Comparison of ENCODE assay signal across 8 mouse cellular contexts in the genomic region with DNA sequence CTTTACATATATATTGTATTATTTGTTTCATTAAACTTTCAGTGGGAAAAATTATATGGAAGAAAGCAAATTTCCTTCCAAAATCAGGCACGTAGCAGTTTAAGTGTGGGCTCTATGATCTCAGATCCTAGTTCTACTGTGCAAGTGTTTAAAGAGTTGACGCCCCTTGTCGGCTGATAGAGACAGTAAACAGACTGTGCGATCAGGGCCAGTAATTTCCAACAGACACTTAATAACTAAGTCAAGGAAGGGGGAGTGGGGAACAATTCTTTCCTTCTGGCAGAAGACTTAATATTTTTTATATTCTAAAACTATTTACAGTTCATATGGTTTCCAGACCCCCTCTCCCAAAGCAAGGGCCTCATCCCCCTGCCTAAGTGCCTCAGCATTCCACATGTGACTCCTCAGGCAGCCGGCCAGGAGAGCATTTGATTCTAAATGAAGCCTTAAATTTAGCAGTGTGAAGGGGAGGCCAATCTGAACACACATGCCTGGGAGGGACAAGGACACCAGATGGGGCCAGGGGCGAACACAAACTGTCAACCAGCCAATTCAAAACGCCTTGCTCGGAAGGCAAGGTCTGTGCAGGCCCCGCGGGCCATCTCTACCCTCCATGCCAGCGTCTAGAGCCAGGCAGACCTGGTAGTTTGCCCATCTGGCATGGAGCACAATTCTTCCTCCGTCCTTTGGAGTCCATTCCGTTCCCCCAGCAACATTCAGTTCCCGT. TPM values are rescaled to one million over a fixed set of nuclear protein-coding genes. Genes with fewer than 3 reads are reported as not detected.
DNase-seq lines count a peak whose midpoint lies in the region; ATAC-seq lines count a peak whose summit lies in the region.

No protein-coding gene starts in this region.

- no peaks in the 10 kb centered on the region for H3K9me3 ChIP-seq in heart, embryonic 15.5 days (replicated peaks)

- WGBS in heart, embryonic 15.5 days: 26% methylated on average over 14 of the region's 14 CpGs

- H3K4me2 ChIP-seq in heart, embryonic 15.5 days: peak overlapping the region; percentile 25; the same call in 1 of the 2 replicates

- peak; percentile 93 for ATAC-seq in heart, embryonic 15.5 days (replicated peaks; ENCODE audit: insufficient number of reproducible peaks, insufficient read depth, low FRiP score, low read depth)

- peak overlapping the region; percentile 90 for H3K27ac ChIP-seq in heart, embryonic 15.5 days

- no peak overlapping the region for H3K9ac ChIP-seq in heart, embryonic 15.5 days

- no peaks in the 10 kb centered on the region for H3K36me3 ChIP-seq in heart, embryonic 15.5 days

- H3K4me1 ChIP-seq in heart, embryonic 15.5 days (replicated peaks): peaks cover 9% of the 10 kb centered on the region

- H3K27me3 ChIP-seq in heart, embryonic 15.5 days: no peaks in the 10 kb centered on the region

- no peak overlapping the region for H3K4me3 ChIP-seq in heart, embryonic 15.5 days

- peak; percentile 63 for DNase-seq in adrenal gland, postnatal 14 days
- DNase-seq in adrenal gland, postnatal 4 days (ENCODE audit: low spot score in 2 of 2): no peak
- DNase-seq in urinary bladder, postnatal 4 days (ENCODE audit: low spot score in 2 of 2): peak; percentile 55 to 65
- no peak for DNase-seq in urinary bladder, postnatal 10 days (ENCODE audit: low spot score)
- DNase-seq in left cerebral cortex, postnatal 36 days (ENCODE audit: low spot score in 2 of 2): peak; percentile 25 to 43
- peak; percentile 12 to 36 for DNase-seq in right cerebral cortex, adult 2 months (ENCODE audit: low spot score in 2 of 2)
- DNase-seq in embryo, embryonic 10.5 days (ENCODE audit: low spot score): no peak

- intact Hi-C loops in left cerebral cortex, postnatal 36 days (cut with DNase I): no loop called here

RNA-seq across cellular contexts. Expression of gene Atp8b4, which starts 50.1 kb away (rescaled TPM):
- total RNA-seq in adrenal gland, postnatal 14 days (2021): 0.70 and 2.0 TPM in 2 replicates
- total RNA-seq in adrenal gland, postnatal 4 days (2021): 1 to 10 TPM in 1 of 2 experiments, under 1 TPM in 1; 0.95 to 1.3 TPM
- polyA plus RNA-seq in heart, embryonic 15.5 days (2015; fragmentation: Nextera tagmentation; extraction: Ambion mirVana): 0.34 and 3.0 TPM in 2 replicates
- total RNA-seq in left cerebral cortex, postnatal 36 days (2021): not detected

Comparison
In these comparisons a context has a peak if more than half of its experiments do, and no peak if none do; other contexts are left out.
1. DNase-seq: peak in adrenal gland, postnatal 14 days (single experiment), urinary bladder, postnatal 4 days (2 of 2), left cerebral cortex, postnatal 36 days (2 of 2) and right cerebral cortex, adult 2 months (2 of 2); none in adrenal gland, postnatal 4 days (0 of 2), urinary bladder, postnatal 10 days (single experiment) and embryo, embryonic 10.5 days (single experiment).